Mouse (Mus musculus): ENCODE data around the gene Scml4. TPM values are rescaled to one million over a fixed set of nuclear protein-coding genes. Genes with fewer than 3 reads are reported as not detected.

Scml4 gene
- polyA plus RNA-seq, 1 experiment from 2014 or later = 0.92 TPM

- no peak overlapping the region for H3K4me3 ChIP-seq (ENCODE audit: low read depth, low read length)
- no peak for ATAC-seq (replicated peaks; ENCODE audit: insufficient number of reproducible peaks, low FRiP score, low TSS enrichment)
- H3K27me3 ChIP-seq (ENCODE audit: control insufficient read depth, insufficient read depth, low read length) = no peaks in the 10 kb centered on the region
- no peak overlapping the region for H3K27ac ChIP-seq (ENCODE audit: low read depth, low read length)
- H3K4me1 ChIP-seq (ENCODE audit: control insufficient read depth, insufficient read depth, low read length) = peaks cover 8% of the 10 kb centered on the region; the same call in 1 of the 2 replicates
- 79% methylated on average over 7 of the region's 7 CpGs for WGBS (ENCODE audit: insufficient replicate concordance)
- no peak overlapping the region for H3K4me2 ChIP-seq
- no peaks in the 10 kb centered on the region for H3K9me3 ChIP-seq (replicated peaks; ENCODE audit: control insufficient read depth, low read length)
- H3K36me3 ChIP-seq (ENCODE audit: control insufficient read depth, insufficient read depth, low read length) = no peaks in the 10 kb centered on the region
- no peak overlapping the region for H3K9ac ChIP-seq (ENCODE audit: low read depth, low read length)
These were observed 145.5 kb downstream of the Scml4 start for GRCm38 (mm10) chr10:43005677-43006076.

GRCm38 (mm10) chr10:43006534-43006933, 146.4 kb downstream of the Scml4 start:
- H3K4me1 ChIP-seq (ENCODE audit: control insufficient read depth, insufficient read depth, low read length) = peaks cover 8% of the 10 kb centered on the region; the same call in 1 of the 2 replicates
- H3K36me3 ChIP-seq (ENCODE audit: control insufficient read depth, insufficient read depth, low read length) = no peaks in the 10 kb centered on the region
- ATAC-seq (replicated peaks; ENCODE audit: insufficient number of reproducible peaks, low FRiP score, low TSS enrichment) = no peak
- no peaks in the 10 kb centered on the region for H3K27me3 ChIP-seq (ENCODE audit: control insufficient read depth, insufficient read depth, low read length)
- no peak overlapping the region for H3K4me3 ChIP-seq (ENCODE audit: low read depth, low read length)
- no peak overlapping the region for H3K4me2 ChIP-seq
- 74% methylated on average over 4 of the region's 4 CpGs for WGBS (ENCODE audit: insufficient replicate concordance)
- H3K27ac ChIP-seq (ENCODE audit: low read depth, low read length) = peak overlapping the region; percentile 29; the same call in 1 of the 2 replicates
- H3K9me3 ChIP-seq (replicated peaks; ENCODE audit: control insufficient read depth, low read length) = no peaks in the 10 kb centered on the region
- H3K9ac ChIP-seq (ENCODE audit: low read depth, low read length) = no peak overlapping the region

GRCm38 (mm10) chr10:43008116-43008515, 147.9 kb downstream of the Scml4 start:
- H3K27ac ChIP-seq (ENCODE audit: low read depth, low read length) = no peak overlapping the region; the same call in 1 of the 2 replicates
- H3K27me3 ChIP-seq (ENCODE audit: control insufficient read depth, insufficient read depth, low read length) = no peaks in the 10 kb centered on the region
- no peaks in the 10 kb centered on the region for H3K9me3 ChIP-seq (replicated peaks; ENCODE audit: control insufficient read depth, low read length)
- peak overlapping the region; percentile 41 for H3K4me2 ChIP-seq
- peaks cover 3% of the 10 kb centered on the region; the same call in 1 of the 2 replicates for H3K4me1 ChIP-seq (ENCODE audit: control insufficient read depth, insufficient read depth, low read length)
- no peak for ATAC-seq (replicated peaks; ENCODE audit: insufficient number of reproducible peaks, low FRiP score, low TSS enrichment)
- no peak overlapping the region for H3K4me3 ChIP-seq (ENCODE audit: low read depth, low read length)
- H3K9ac ChIP-seq (ENCODE audit: low read depth, low read length) = no peak overlapping the region
- no peaks in the 10 kb centered on the region for H3K36me3 ChIP-seq (ENCODE audit: control insufficient read depth, insufficient read depth, low read length)
- WGBS (ENCODE audit: insufficient replicate concordance) = 35% methylated on average over 11 of the region's 11 CpGs

Other genes with a start within 250 kb of the Scml4 start
- gene Sec63, start 98.9 kb upstream of the Scml4 start, polyA plus RNA-seq (2014; fragmentation: Nextera tagmentation; extraction: Ambion mirVana) = 17.3 and 19.0 TPM in 2 replicates

All from heart, embryonic 11.5 days (tissue).